Mouse (Mus musculus): ENCODE results near the gene Gpr62. TPM values are rescaled to one million over a fixed set of nuclear protein-coding genes. Genes with fewer than 3 reads are reported as not detected.

Gene Gpr62
- not detected for polyA plus RNA-seq (2017; shearing (Covaris generic))

DNA sequence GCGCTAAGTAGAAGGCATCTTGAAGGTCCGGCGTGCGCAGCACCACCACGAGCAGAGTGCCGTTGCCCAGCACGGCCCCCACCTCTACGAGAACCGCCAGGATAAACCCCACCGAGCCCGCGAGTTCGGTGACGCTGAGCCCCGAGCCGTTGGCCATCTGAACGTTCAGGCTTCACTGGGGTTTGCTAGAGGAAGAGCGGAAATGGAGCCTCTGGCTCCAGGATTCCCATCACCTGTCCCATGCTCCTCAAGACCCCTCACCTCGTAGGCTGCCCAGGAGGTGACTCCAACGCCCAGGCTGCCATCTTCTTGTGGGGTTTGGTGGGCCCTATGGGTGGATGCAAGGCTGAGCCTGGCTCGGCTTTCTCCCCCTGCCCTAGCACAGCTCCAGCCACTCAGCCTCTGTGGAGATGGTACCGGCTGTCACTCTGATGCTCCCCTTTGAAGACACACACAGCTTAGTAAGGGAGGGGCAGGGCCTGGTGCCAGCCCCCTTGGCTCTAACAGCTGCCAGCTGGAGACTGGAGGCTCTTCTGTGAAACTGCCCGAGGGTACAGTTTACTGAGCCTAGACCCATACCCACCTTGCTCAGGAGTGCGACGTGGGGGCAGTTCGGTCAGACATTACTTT, at the start of gene Gpr62:
Gene Gpr62, minus strand, starts transcription at position 368 of the 630 bp plus-strand sequence.

GRCm38 (mm10) chr9:106514273-106514672, 48.5 kb upstream of the Gpr62 start, which contains the start of gene Iqcf5:
Iqcf5 (plus strand) TSS chr9:106514573.

GRCm38 (mm10) chr9:106499667-106500066, 33.9 kb upstream of the Gpr62 start, which contains the start of gene Iqcf1:
Iqcf1 (plus strand) TSS chr9:106499967.

GRCm38 (mm10) chr9:106476924-106477484, 11.3 kb upstream of the Gpr62 start, which contains the start of gene Parp3:
Parp3 (minus strand) TSS chr9:106476949.

GRCm38 (mm10) chr9:106475663-106476001, 9.9 kb upstream of the Gpr62 start, which contains the start of gene Rrp9:
Rrp9 (plus strand) TSS chr9:106475963.

DNA sequence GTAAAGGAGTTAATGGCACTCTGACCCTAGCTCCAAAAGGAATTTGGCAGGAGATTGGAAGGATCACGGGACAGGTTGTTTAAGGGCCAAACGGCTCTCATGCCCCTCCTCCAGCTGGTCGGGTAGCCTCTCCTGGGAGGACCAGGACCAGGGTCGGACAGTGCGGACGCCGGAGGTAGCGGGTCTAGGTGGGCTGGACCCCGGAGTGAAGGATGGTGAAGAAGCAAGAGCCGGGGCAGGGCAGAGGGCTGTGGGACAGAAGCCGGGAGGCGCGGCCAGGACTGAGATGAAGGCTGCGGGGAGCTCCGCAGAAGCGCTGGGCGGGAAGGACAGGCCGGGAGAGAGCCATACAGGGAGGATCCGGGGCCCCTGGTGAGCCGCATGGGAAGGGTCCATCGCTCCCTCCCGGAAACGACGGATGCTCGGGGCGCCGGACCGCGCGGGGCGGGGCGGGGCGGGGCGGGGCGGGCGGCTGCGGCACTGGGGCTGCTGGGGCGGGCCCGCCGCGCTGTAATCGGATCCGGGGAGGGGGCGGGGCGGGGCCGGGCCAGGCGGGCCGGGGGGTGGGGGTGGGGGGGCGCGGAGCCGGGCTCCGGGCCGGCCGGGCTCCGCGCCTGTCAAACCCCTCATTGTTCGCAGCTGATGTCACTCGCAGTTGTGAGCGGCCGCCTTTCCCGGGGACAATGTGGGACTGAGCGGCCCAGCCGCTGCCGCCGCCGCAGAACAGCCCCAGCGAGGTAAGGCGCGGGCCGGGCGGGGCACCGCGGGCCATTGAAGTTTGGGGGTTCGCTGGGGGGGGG, 12.3 kb downstream of the Gpr62 start, which contains the start of gene Pcbp4:
Gene Pcbp4, plus strand, starts transcription at position 21 of the 800 bp plus-strand sequence.

DNA sequence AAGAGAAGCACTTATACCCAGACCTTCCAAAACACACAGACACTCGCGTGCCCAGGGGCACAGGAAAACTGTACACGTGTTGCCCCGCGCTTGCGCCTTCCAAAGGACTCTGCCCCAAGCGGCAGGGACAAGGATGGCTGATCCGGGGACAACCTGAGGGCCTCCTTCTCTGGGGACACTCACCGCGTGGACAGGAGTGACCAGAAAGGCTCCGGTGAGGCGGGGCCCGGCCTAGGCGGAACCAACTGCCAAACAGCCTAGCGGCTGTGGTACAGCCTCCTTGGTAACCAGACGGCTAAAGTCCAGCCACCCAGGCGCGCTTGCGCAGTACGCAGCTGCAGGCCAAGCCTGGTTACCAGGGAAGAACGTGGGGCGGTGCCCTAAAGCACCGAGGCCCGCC, 18.4 kb downstream of the Gpr62 start, which contains the start of the genes Abhd14b and Abhd14a:
Gene Abhd14b, plus strand, starts transcription at position 112 of the 400 bp plus-strand sequence.
Gene Abhd14a, minus strand, starts transcription at position 331 of the 400 bp plus-strand sequence.

GRCm38 (mm10) chr9:106429221-106430014, 36.3 kb downstream of the Gpr62 start, which contains the start of gene Rpl29:
Rpl29 (plus strand) TSS chr9:106429454.

Other genes starting within 250 kb of the Gpr62 start
- gene Tlr9, start 243.3 kb downstream of the Gpr62 start, polyA plus RNA-seq (2017; shearing (Covaris generic)), result not detected
- 48.2 TPM for gene Alas1, start 217.3 kb downstream of the Gpr62 start, polyA plus RNA-seq (2017; shearing (Covaris generic))
- gene Poc1a, start 184.9 kb downstream of the Gpr62 start, polyA plus RNA-seq (2017; shearing (Covaris generic)), result 4.1 TPM
- 64.0 TPM for gene Dusp7, start 97.3 kb downstream of the Gpr62 start, polyA plus RNA-seq (2017; shearing (Covaris generic))
- 577 TPM for gene Rpl29, start 36.5 kb downstream of the Gpr62 start, polyA plus RNA-seq (2017; shearing (Covaris generic))
- 19.6 TPM for gene Acy1, start 27.6 kb downstream of the Gpr62 start, polyA plus RNA-seq (2017; shearing (Covaris generic))
- gene Abhd14b, start 18.5 kb downstream of the Gpr62 start, polyA plus RNA-seq (2017; shearing (Covaris generic)), result 8.6 TPM
- gene Abhd14a, start 18.3 kb downstream of the Gpr62 start, polyA plus RNA-seq (2017; shearing (Covaris generic)), result 13.0 TPM
- gene Pcbp4, start 12.6 kb downstream of the Gpr62 start, polyA plus RNA-seq (2017; shearing (Covaris generic)), result 12.2 TPM
- gene Rrp9, start 10.0 kb upstream of the Gpr62 start, polyA plus RNA-seq (2017; shearing (Covaris generic)), result 82.8 TPM
- 75.9 TPM for gene Parp3, start 11.0 kb upstream of the Gpr62 start, polyA plus RNA-seq (2017; shearing (Covaris generic))
- gene Iqcf1, start 34.0 kb upstream of the Gpr62 start, polyA plus RNA-seq (2017; shearing (Covaris generic)), result not detected
- not detected for gene Iqcf5, start 48.6 kb upstream of the Gpr62 start, polyA plus RNA-seq (2017; shearing (Covaris generic))
- gene Iqcf3, start 95.7 kb upstream of the Gpr62 start, polyA plus RNA-seq (2017; shearing (Covaris generic)), result not detected
- not detected for gene Iqcf4, start 105.1 kb upstream of the Gpr62 start, polyA plus RNA-seq (2017; shearing (Covaris generic))
- gene Iqcf6, start 160.6 kb upstream of the Gpr62 start, polyA plus RNA-seq (2017; shearing (Covaris generic)), result not detected
- gene Grm2, start 190.1 kb upstream of the Gpr62 start, polyA plus RNA-seq (2017; shearing (Covaris generic)), result not detected
- gene Tex264, start 220.0 kb upstream of the Gpr62 start, polyA plus RNA-seq (2017; shearing (Covaris generic)), result 74.4 TPM